In genomic region chr5:135970247-135970646, GRCm38 (mm10) we compare ENCODE assay signal across 30 mouse cellular contexts. TPM values are rescaled to one million over a fixed set of nuclear protein-coding genes. Genes with fewer than 3 reads are reported as not detected.
"Had no signal": no experiment of that assay in that cellular context is flagged by ENCODE, and none has a peak within 500 bp of the region (broad histone marks: within the 10 kb centered on the region; RNA-seq: fewer than 3 reads in every experiment).

No protein-coding gene starts in this region.

- DNase-seq: gastrocnemius, postnatal 14 days; gastrocnemius, postnatal 36 days; heart, adult 18-20 months; heart, postnatal 14 days; heart, postnatal 36 days; kidney, adult 11 months; kidney, adult 2 months; kidney, adult 9 months; kidney, postnatal 14 days; kidney, postnatal 36 days; layer of hippocampus, adult 9-11 months; layer of hippocampus, postnatal 36 days; left cerebral cortex, postnatal 4 days had no signal

- H3K27ac ChIP-seq: heart, embryonic 13.5 days; heart, embryonic 15.5 days; hindbrain, embryonic 13.5 days; hindbrain, embryonic 15.5 days; hindbrain, postnatal 0 days; kidney, embryonic 15.5 days; kidney, postnatal 0 days; limb, embryonic 12.5 days; liver, embryonic 12.5 days; liver, embryonic 14.5 days had no signal

- H3K4me3 ChIP-seq: heart, embryonic 13.5 days; heart, embryonic 15.5 days; hindbrain, embryonic 13.5 days; hindbrain, embryonic 15.5 days; kidney, embryonic 15.5 days; limb, embryonic 12.5 days; liver, embryonic 12.5 days had no signal

- H3K4me2 ChIP-seq: heart, embryonic 11.5 days; heart, embryonic 13.5 days; heart, embryonic 15.5 days; hindbrain, embryonic 13.5 days; hindbrain, embryonic 15.5 days; kidney, embryonic 15.5 days; limb, embryonic 12.5 days; liver, embryonic 12.5 days had no signal

- H3K36me3 ChIP-seq: heart, embryonic 13.5 days; heart, embryonic 15.5 days; hindbrain, embryonic 13.5 days; hindbrain, embryonic 15.5 days; kidney, embryonic 15.5 days; limb, embryonic 12.5 days; liver, embryonic 12.5 days had no signal

- H3K9me3 ChIP-seq: heart, embryonic 13.5 days; heart, embryonic 15.5 days; hindbrain, embryonic 13.5 days; hindbrain, embryonic 15.5 days; kidney, embryonic 15.5 days; limb, embryonic 12.5 days; liver, embryonic 12.5 days had no signal

- H3K27me3 ChIP-seq: heart, embryonic 15.5 days; hindbrain, embryonic 15.5 days; kidney, embryonic 15.5 days had no signal

RNA-seq across cellular contexts. Expression of gene Zp3, which starts 9.7 kb away (rescaled TPM):
- polyA plus RNA-seq: gonadal fat pad, adult 2 months; heart, embryonic 15.5 days; heart, postnatal 0 days; hindbrain, embryonic 11.5 days; intestine, embryonic 14.5 days; large intestine, adult 2 months; limb, embryonic 12.5 days; liver, adult 2 months; liver, embryonic 12.5 days; liver, embryonic 14.5 days had no signal
